Mouse (Mus musculus) liver, adult 10 weeks (tissue): ENCODE results near the gene Gm20481. TPM values are rescaled to one million over a fixed set of nuclear protein-coding genes. Genes with fewer than 3 reads are reported as not detected.

Source experiments
- polyA plus RNA-seq: library from polyadenylated mRNA; stranded (reverse); fragments of 350-450 nt; fragmentation: Illumina TruSeq; extraction: RNeasy Lipid Tissue Mini Kit (QIAGEN cat#74804); gene quantifications from one replicate; pipeline ENCODE4 v1.2.3, GENCODE M21; 2014; ENCODE audit warnings: low read depth, low replicate concordance

The Gm20481 gene
- not detected for polyA plus RNA-seq

GRCm38 (mm10) chr17:34969822-34970221, at the start of gene Gm20481:
Gene Gm20481 (plus strand): TSS chr17:34969912.

DNA sequence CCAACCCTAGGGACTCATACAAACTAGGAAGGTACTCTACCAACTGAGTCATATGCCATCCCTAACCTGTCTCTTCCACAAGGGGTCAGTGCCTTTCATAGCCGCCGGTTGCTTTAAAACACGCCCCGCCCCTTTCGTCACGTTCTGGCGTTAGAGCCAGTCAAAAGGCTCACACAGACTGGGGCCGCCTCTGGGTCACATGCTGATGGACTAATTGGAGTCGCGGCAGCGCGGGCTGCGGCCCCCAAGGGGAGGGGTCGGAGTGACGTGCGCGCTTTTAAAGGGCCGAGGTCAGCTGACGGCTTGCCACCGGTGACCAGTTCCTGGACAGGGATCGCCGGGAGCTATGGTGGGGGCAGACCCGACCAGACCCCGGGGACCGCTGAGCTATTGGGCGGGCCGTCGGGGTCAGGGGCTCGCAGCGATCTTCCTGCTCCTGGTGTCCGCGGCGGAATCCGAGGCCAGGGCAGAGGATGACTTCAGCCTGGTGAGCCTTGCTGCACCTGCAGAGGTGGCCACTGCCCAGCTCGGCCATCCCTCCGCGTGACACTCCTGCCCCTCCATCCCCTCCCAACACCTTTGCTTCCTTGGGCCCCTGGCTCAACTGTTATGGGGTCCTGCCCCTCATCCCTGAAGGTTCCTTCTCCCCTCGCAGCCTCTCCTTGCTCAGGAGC, 38.5 kb upstream of the Gm20481 start, which contains the start of gene Neu1:
Gene Neu1 (plus strand): TSS at position 193 of the 674 bp plus-strand sequence.

GRCm38 (mm10) chr17:34959130-34959778, 10.5 kb upstream of the Gm20481 start, which contains the start of gene Hspa1b:
Gene Hspa1b (minus strand): TSS chr17:34959238.

GRCm38 (mm10) chr17:34972069-34972749, 2.5 kb downstream of the Gm20481 start, which contains the start of the genes Hspa1a and Hspa1l:
Gene Hspa1a (minus strand): TSS chr17:34972156.
Gene Hspa1l (plus strand): TSS chr17:34972703.

GRCm38 (mm10) chr17:34981690-34982180, 12.0 kb downstream of the Gm20481 start, which contains the start of gene Lsm2:
Gene Lsm2 (plus strand): TSS chr17:34981862.

GRCm38 (mm10) chr17:35000717-35001451, 31.2 kb downstream of the Gm20481 start, which contains the start of gene Vars:
Gene Vars (plus strand): TSS chr17:35000987.

GRCm38 (mm10) chr17:35016376-35016775, 46.7 kb downstream of the Gm20481 start, which contains the start of gene Vwa7:
Gene Vwa7 (plus strand): TSS chr17:35016579.

Other genes starting within 250 kb of the Gm20481 start
- gene C4b, start 226.0 kb upstream of the Gm20481 start, polyA plus RNA-seq = 80.2 TPM
- gene Cyp21a1, start 165.4 kb upstream of the Gm20481 start, polyA plus RNA-seq = not detected
- gene Stk19, start 133.0 kb upstream of the Gm20481 start, polyA plus RNA-seq = 3.5 TPM
- 3.6 TPM for gene Dxo, start 132.9 kb upstream of the Gm20481 start, polyA plus RNA-seq
- gene Skiv2l, start 119.7 kb upstream of the Gm20481 start, polyA plus RNA-seq = 3.2 TPM
- gene Nelfe, start 119.5 kb upstream of the Gm20481 start, polyA plus RNA-seq = 1.5 TPM
- 281 TPM for gene Cfb, start 107.4 kb upstream of the Gm20481 start, polyA plus RNA-seq
- gene Zbtb12, start 90.4 kb upstream of the Gm20481 start, polyA plus RNA-seq = 0.69 TPM
- gene Gm20547, start 87.9 kb upstream of the Gm20481 start, polyA plus RNA-seq = 33.6 TPM
- 24.6 TPM for gene C2, start 71.6 kb upstream of the Gm20481 start, polyA plus RNA-seq
- gene Ehmt2, start 71.4 kb upstream of the Gm20481 start, polyA plus RNA-seq = 7.4 TPM
- gene Slc44a4, start 55.4 kb upstream of the Gm20481 start, polyA plus RNA-seq = not detected
- 3.7 TPM for gene Neu1, start 38.7 kb upstream of the Gm20481 start, polyA plus RNA-seq
- 1.3 TPM for gene Hspa1b, start 10.7 kb upstream of the Gm20481 start, polyA plus RNA-seq
- not detected for gene Hspa1a, start 2.2 kb downstream of the Gm20481 start, polyA plus RNA-seq
- not detected for gene Hspa1l, start 2.8 kb downstream of the Gm20481 start, polyA plus RNA-seq
- gene Lsm2, start 11.9 kb downstream of the Gm20481 start, polyA plus RNA-seq = 12.7 TPM
- gene Vars, start 31.1 kb downstream of the Gm20481 start, polyA plus RNA-seq = 1.2 TPM
- not detected for gene Vwa7, start 46.7 kb downstream of the Gm20481 start, polyA plus RNA-seq
- gene Sapcd1, start 58.1 kb downstream of the Gm20481 start, polyA plus RNA-seq = not detected
- gene Msh5, start 76.8 kb downstream of the Gm20481 start, polyA plus RNA-seq = 1.1 TPM
- gene Clic1, start 80.1 kb downstream of the Gm20481 start, polyA plus RNA-seq = 5.7 TPM
- gene Ddah2, start 89.1 kb downstream of the Gm20481 start, polyA plus RNA-seq = not detected
- gene Ly6g6c, start 95.5 kb downstream of the Gm20481 start, polyA plus RNA-seq = not detected
- not detected for gene Mpig6b, start 96.3 kb downstream of the Gm20481 start, polyA plus RNA-seq
- gene Ly6g6e, start 107.0 kb downstream of the Gm20481 start, polyA plus RNA-seq = not detected
- not detected for gene Ly6g6d, start 108.2 kb downstream of the Gm20481 start, polyA plus RNA-seq
- gene Ly6g6f, start 115.7 kb downstream of the Gm20481 start, polyA plus RNA-seq = not detected
- gene Abhd16a, start 119.4 kb downstream of the Gm20481 start, polyA plus RNA-seq = 4.4 TPM
- not detected for gene Ly6g5c, start 138.4 kb downstream of the Gm20481 start, polyA plus RNA-seq
- not detected for gene Ly6g5b, start 145.5 kb downstream of the Gm20481 start, polyA plus RNA-seq
- 1.4 TPM for gene Gpank1, start 151.5 kb downstream of the Gm20481 start, polyA plus RNA-seq
- 97.4 TPM for gene Csnk2b, start 152.1 kb downstream of the Gm20481 start, polyA plus RNA-seq
- 1.3 TPM for gene D17H6S53E, start 156.5 kb downstream of the Gm20481 start, polyA plus RNA-seq
- gene Apom, start 162.1 kb downstream of the Gm20481 start, polyA plus RNA-seq = 85.5 TPM
- 5.2 TPM for gene Bag6, start 165.3 kb downstream of the Gm20481 start, polyA plus RNA-seq
- 3.7 TPM for gene Prrc2a, start 195.0 kb downstream of the Gm20481 start, polyA plus RNA-seq
- gene Aif1, start 206.2 kb downstream of the Gm20481 start, polyA plus RNA-seq = 7.5 TPM
- gene Lst1, start 218.5 kb downstream of the Gm20481 start, polyA plus RNA-seq = not detected
- gene Ltb, start 224.5 kb downstream of the Gm20481 start, polyA plus RNA-seq = not detected
- 0.26 TPM for gene Tnf, start 232.1 kb downstream of the Gm20481 start, polyA plus RNA-seq
- gene Lta, start 235.4 kb downstream of the Gm20481 start, polyA plus RNA-seq = not detected